Mouse (Mus musculus): ENCODE measurements around the gene Tmod2. TPM values are rescaled to one million over a fixed set of nuclear protein-coding genes. Genes with fewer than 3 reads are reported as not detected.
"Not testable (repeated sequence)": the region's sequence is repeated elsewhere in the genome, so short reads cannot be mapped to it uniquely, and the experiment has no call there.

Gene Tmod2
- total RNA-seq, 2 experiments from 2014 or later, result not detected

GRCm38 (mm10) chr9:75558812-75559511 lies 52.2 kb downstream of the Tmod2 start:
- ATAC-seq (replicated peaks; ENCODE audit: low FRiP score, poor library complexity, severe bottlenecking), result peak; percentile 82

DNA sequence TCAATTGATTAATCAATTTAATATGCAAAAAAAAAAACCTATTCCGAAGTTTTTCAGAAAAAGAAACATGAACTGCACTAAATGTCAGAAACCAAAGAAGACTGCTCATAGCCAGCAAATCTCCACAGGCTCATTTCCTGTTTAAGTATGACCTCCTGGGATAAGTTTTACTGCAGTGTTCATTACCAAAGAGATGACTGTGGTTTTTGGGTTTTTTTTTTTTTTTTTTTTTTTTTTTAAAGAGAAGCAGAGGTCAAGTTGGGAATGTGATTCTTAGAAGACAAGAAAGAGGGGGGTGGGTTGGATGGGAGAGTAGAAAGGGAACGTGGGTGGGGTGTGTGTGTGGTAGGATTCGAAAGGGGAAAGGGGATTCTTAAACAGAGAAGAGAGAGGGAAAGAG lies 52.8 kb downstream of the Tmod2 start:
- ATAC-seq (replicated peaks; ENCODE audit: low FRiP score, poor library complexity, severe bottlenecking), result no peak

DNA sequence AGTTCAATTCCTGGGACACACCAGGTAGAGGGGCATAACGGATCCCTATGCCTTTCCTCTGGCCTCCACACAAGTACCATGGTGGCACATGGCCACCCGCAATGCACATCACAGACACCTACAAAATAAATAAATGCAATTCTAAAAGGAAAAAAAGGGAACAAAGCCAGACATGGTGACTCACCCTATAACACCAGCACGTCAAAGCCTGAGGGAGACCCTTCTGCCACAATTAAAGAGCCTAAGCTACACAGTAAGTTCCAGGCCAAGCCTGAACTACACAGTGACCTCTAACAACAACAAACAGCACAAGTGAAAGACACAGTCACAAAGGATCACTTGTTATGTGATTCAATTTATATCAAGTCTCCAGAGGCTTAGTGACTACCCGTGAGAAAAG lies 57.4 kb downstream of the Tmod2 start:
- no peak for ATAC-seq (replicated peaks; ENCODE audit: low FRiP score, poor library complexity, severe bottlenecking)

GRCm38 (mm10) chr9:75551342-75551741 lies 59.8 kb downstream of the Tmod2 start:
- no peak for ATAC-seq (replicated peaks; ENCODE audit: low FRiP score, poor library complexity, severe bottlenecking)

- ATAC-seq (replicated peaks; ENCODE audit: low FRiP score, poor library complexity, severe bottlenecking), result no peak
Observed at GRCm38 (mm10) chr9:75549010-75549409, 62.1 kb downstream of the Tmod2 start.

GRCm38 (mm10) chr9:75546885-75547553 lies 64.1 kb downstream of the Tmod2 start:
- peak; percentile 94 for ATAC-seq (replicated peaks; ENCODE audit: low FRiP score, poor library complexity, severe bottlenecking)

DNA sequence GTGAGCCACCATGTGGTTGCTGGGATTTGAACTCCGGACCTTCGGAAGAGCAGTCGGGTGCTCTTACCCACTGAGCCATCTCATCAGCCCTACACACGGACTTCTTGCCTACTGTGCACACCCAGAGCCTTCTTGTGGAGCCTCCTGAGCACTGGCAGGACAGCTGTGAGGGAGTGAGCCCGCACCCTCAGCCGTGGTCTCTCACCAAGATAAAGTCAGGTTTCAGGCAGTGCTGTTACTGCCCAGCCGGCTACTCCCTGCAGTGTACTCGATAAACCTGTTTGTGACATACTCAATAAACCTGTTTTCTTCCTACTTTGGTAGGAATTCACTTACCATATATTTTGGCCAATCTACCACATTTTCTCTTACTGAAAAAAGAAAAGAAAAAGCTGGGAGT lies 65.6 kb downstream of the Tmod2 start:
- no peak for ATAC-seq (replicated peaks; ENCODE audit: low FRiP score, poor library complexity, severe bottlenecking)

DNA sequence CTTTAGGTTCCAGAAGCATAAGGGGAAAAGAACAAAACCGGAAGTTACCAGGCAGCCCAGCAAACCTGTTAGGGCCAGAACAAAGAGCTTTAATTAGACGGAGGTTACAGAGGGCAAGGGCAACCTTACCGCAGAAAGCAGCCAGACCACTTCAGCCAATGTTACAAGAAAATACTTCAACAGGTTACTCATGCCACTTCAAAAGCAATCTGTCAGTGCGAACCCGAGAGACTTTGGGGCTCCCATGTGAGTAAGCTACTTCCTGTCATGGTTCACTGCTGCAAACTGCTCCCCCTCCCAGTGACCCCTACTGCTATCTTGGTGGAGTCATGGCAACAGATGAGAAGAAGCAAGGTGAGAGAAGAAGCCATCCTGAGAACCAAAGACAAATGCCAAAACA lies 69.6 kb downstream of the Tmod2 start:
- ATAC-seq (replicated peaks; ENCODE audit: low FRiP score, poor library complexity, severe bottlenecking), result no peak

DNA sequence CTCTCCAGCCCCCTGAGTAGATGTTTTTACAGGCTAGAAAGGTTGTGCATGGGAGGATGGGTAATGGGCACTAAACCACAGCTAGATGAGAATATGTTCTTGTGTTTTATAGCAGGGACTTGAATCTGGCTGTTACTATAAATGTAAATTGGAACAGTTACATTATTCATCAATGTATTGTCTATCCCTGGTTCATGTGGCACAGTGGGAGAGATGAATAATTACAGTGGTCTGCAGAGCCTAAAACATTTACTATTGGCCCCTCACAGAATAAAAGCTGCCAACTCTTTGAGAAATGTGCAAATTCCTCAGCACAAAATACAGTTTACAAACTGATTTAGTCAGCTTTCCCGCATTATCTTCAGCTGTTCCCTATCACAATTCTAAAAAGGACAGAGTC lies 74.7 kb downstream of the Tmod2 start:
- ATAC-seq (replicated peaks; ENCODE audit: low FRiP score, poor library complexity, severe bottlenecking), result no peak

GRCm38 (mm10) chr9:75534431-75534962 lies 76.6 kb downstream of the Tmod2 start:
- no peak for ATAC-seq (replicated peaks; ENCODE audit: low FRiP score, poor library complexity, severe bottlenecking)

DNA sequence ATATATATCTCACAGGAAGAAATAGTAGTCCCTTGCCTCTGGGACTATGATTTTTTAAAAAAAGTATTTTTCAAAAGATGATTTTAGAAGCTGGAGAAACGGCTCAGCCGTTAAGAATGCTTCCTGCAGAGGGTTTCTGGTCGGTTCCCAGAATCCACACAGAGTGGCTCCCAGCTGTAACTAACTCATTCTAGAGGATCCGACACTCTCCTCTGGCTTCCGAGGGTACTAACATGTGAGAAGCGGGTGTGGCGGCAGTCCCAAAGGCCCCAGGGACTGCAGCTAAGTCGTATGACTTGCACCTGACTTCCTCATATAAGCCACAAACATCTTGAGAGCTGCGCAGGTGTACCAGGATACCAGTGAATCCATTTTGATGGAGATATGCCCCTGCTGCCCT lies 78.1 kb downstream of the Tmod2 start:
- ATAC-seq (replicated peaks; ENCODE audit: low FRiP score, poor library complexity, severe bottlenecking), result not testable (repeated sequence)

GRCm38 (mm10) chr9:75532461-75532860 lies 78.7 kb downstream of the Tmod2 start:
- no peak for ATAC-seq (replicated peaks; ENCODE audit: low FRiP score, poor library complexity, severe bottlenecking)

GRCm38 (mm10) chr9:75529358-75529757 lies 81.8 kb downstream of the Tmod2 start:
- ATAC-seq (replicated peaks; ENCODE audit: low FRiP score, poor library complexity, severe bottlenecking), result peak; percentile 67; the same call in 1 of the 2 replicates

- no peak for ATAC-seq (replicated peaks; ENCODE audit: low FRiP score, poor library complexity, severe bottlenecking)
Observed at GRCm38 (mm10) chr9:75528096-75528495, 83.0 kb downstream of the Tmod2 start.

GRCm38 (mm10) chr9:75527368-75528059 lies 83.6 kb downstream of the Tmod2 start:
- ATAC-seq (replicated peaks; ENCODE audit: low FRiP score, poor library complexity, severe bottlenecking), result peak; percentile 79

GRCm38 (mm10) chr9:75523646-75524045 lies 87.5 kb downstream of the Tmod2 start:
- ATAC-seq (replicated peaks; ENCODE audit: low FRiP score, poor library complexity, severe bottlenecking), result no peak

- ATAC-seq (replicated peaks; ENCODE audit: low FRiP score, poor library complexity, severe bottlenecking), result no peak
Observed at GRCm38 (mm10) chr9:75522217-75522616, 88.9 kb downstream of the Tmod2 start.

- ATAC-seq (replicated peaks; ENCODE audit: low FRiP score, poor library complexity, severe bottlenecking), result 0 out of 2 replicates have a peak, but pooled peaks have one; percentile 55
Observed at GRCm38 (mm10) chr9:75521788-75522187, 89.3 kb downstream of the Tmod2 start.

GRCm38 (mm10) chr9:75520940-75521339 lies 90.2 kb downstream of the Tmod2 start:
- no peak for ATAC-seq (replicated peaks; ENCODE audit: low FRiP score, poor library complexity, severe bottlenecking)

DNA sequence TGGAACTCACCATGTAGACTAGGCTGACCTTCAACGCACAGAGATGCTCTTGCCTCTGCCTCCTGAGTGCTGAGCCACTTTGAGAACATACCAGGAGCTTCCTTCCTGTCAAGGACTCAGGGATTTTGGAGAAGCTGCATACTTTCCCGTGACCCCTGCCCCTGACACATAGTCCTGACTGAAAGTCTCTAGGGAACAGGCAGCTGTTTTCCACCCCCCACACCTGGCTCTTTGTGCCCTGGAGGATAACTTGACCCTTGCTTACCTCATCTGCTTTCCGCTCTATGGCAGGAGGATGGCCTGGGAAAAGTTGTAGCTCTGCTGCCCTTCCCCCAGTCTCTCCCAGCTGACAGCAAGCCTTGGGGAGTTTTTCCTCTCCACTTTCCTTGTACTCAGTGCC lies 93.4 kb downstream of the Tmod2 start:
- no peak for ATAC-seq (replicated peaks; ENCODE audit: low FRiP score, poor library complexity, severe bottlenecking)

Measured in erythroblast, adult 5-6 weeks (primary cell).